Mouse (Mus musculus) gastrocnemius, adult 2 months (tissue): Measurements from ENCODE around the gene Cacng1. TPM values are rescaled to one million over a fixed set of nuclear protein-coding genes. Genes with fewer than 3 reads are reported as not detected.
A peak's percentile ranks its signal among the peaks of the same experiment; 100 is the strongest.

Experiments
- DNase-seq: peaks from one replicate; pipeline ENCODE4 v3.0.0; 2022
- H3K27ac ChIP-seq: fragments of 200-600 bp; 2 replicates; pipeline ENCODE4 v1.8.1; 2022; ENCODE audit warnings: mild to moderate bottlenecking
- H3K4me3 ChIP-seq: fragments of 200-600 bp; 2 replicates; pipeline ENCODE4 v1.8.1; 2022; ENCODE audit warnings: mild to moderate bottlenecking, moderate library complexity
- CTCF ChIP-seq: fragments of 200-600 bp; IDR thresholded peaks from 2 replicates; pipeline ENCODE4 v1.8.1; 2022; ENCODE audit warnings: antibody characterized with exemption, mild to moderate bottlenecking, moderate library complexity
- intact Hi-C: fragments of 180-260 bp; cut with DNase I; formaldehyde crosslinking; loops from one replicate; pipeline ENCODE4 v1.15.1; 2025
- total RNA-seq, 2 experiments: library from RNA; stranded (reverse); gene quantifications; 2 replicates each; pipeline ENCODE4 v1.2.3; 2021

The Cacng1 gene
- total RNA-seq, 2 experiments from 2014 or later = 200 to 381 TPM

GRCm38 (mm10) chr11:107703272-107704134, 12.8 kb downstream of the Cacng1 start:
- peak overlapping the region; percentile 48 for H3K4me3 ChIP-seq
- no peak for TF ChIP-seq CTCF
- intact Hi-C loops = no loop called here
- DNase-seq = peak; percentile 43
- H3K27ac ChIP-seq = peak overlapping the region; percentile 80

- no peak overlapping the region for H3K27ac ChIP-seq
- intact Hi-C loops = no loop called here
- DNase-seq = no peak
- TF ChIP-seq CTCF = no peak
- H3K4me3 ChIP-seq = no peak overlapping the region
Measured at GRCm38 (mm10) chr11:107699967-107700366, 16.4 kb downstream of the Cacng1 start.

- intact Hi-C loops = no loop called here
- no peak for DNase-seq
- TF ChIP-seq CTCF = no peak
- H3K27ac ChIP-seq = no peak overlapping the region
- no peak overlapping the region for H3K4me3 ChIP-seq
Measured at GRCm38 (mm10) chr11:107693338-107693737, 23.0 kb downstream of the Cacng1 start.

GRCm38 (mm10) chr11:107691569-107691968, 24.8 kb downstream of the Cacng1 start:
- DNase-seq = no peak
- TF ChIP-seq CTCF = no peak
- intact Hi-C loops = no loop called here
- H3K4me3 ChIP-seq = no peak overlapping the region
- no peak overlapping the region for H3K27ac ChIP-seq

- no peak for DNase-seq
- intact Hi-C loops = no loop called here
- H3K4me3 ChIP-seq = no peak overlapping the region
- no peak overlapping the region for H3K27ac ChIP-seq
- no peak for TF ChIP-seq CTCF
Measured at GRCm38 (mm10) chr11:107688480-107688879, 27.8 kb downstream of the Cacng1 start.

- TF ChIP-seq CTCF = no peak
- no peak overlapping the region for H3K27ac ChIP-seq
- intact Hi-C loops = no loop called here
- DNase-seq = no peak
- no peak overlapping the region for H3K4me3 ChIP-seq
Measured at GRCm38 (mm10) chr11:107686290-107686689, 30.0 kb downstream of the Cacng1 start.

GRCm38 (mm10) chr11:107683544-107684465, 32.5 kb downstream of the Cacng1 start:
- H3K27ac ChIP-seq = no peak overlapping the region
- no peak for TF ChIP-seq CTCF
- no peak overlapping the region for H3K4me3 ChIP-seq
- DNase-seq = no peak
- intact Hi-C loops = no loop called here

GRCm38 (mm10) chr11:107682694-107683355, 33.5 kb downstream of the Cacng1 start:
- TF ChIP-seq CTCF = no peak
- Histone ChIP-seq H3K4me3 (no peak overlapping the region), H3K27ac (no peak overlapping the region)
- DNase-seq = no peak
- intact Hi-C loops = no loop called here

- TF ChIP-seq CTCF = no peak
- H3K27ac ChIP-seq = peak overlapping the region; percentile 59; the same call in 1 of the 2 replicates
Measured at GRCm38 (mm10) chr11:107676207-107676940, 39.9 kb downstream of the Cacng1 start.

GRCm38 (mm10) chr11:107675246-107675645, 41.1 kb downstream of the Cacng1 start:
- no peak overlapping the region for H3K27ac ChIP-seq
- intact Hi-C loops = no loop called here
- H3K4me3 ChIP-seq = no peak overlapping the region
- no peak for DNase-seq
- no peak for TF ChIP-seq CTCF

More at GRCm38 (mm10) chr11:107676207-107676940, 39.9 kb downstream of the Cacng1 start:
- intact Hi-C loops = loop anchor here (2.0 kb wide), 1 partner anchor 52 kb away; no protein-coding TSS in a partner anchor
- DNase-seq = peak; percentile 40
- H3K4me3 ChIP-seq = peak overlapping the region; percentile 37

GRCm38 (mm10) chr11:107674601-107675000, 41.7 kb downstream of the Cacng1 start:
- Histone ChIP-seq H3K27ac (no peak overlapping the region), H3K4me3 (no peak overlapping the region)
- DNase-seq = no peak
- no peak for TF ChIP-seq CTCF
- intact Hi-C loops = no loop called here

- TF ChIP-seq CTCF = no peak
- DNase-seq = no peak
- H3K27ac ChIP-seq = no peak overlapping the region
- intact Hi-C loops = no loop called here
- no peak overlapping the region for H3K4me3 ChIP-seq
Measured at GRCm38 (mm10) chr11:107674006-107674405, 42.3 kb downstream of the Cacng1 start.
